Mouse (Mus musculus) Patski (cell line): ENCODE measurements at regions not wholly inside any gene's neighbourhood (a gene's known extent, or its start where the extent isn't known, plus 50 kb on each side); places are given as distances from the start of the nearest gene placed in this dataset.

Experiments used
- ATAC-seq: fragments of 100-300 bp; one replicate; pipeline ENCODE4 v1.8.0; 2021
- CTCF ChIA-PET: fragments of 350-600 bp; sonication (Branson Sonifier 250); formaldehyde crosslinking; loops from one replicate; lab custom pipeline; 2022; ENCODE audit warnings: inconsistent platforms; lab: Charles Lee
- POLR2A ChIA-PET: fragments of 350-600 bp; sonication (Branson Sonifier 250); formaldehyde crosslinking; loops from one replicate; lab custom pipeline; 2022; ENCODE audit warnings: antibody characterized with exemption, inconsistent platforms; lab: Charles Lee
- DNase-seq: peaks from one replicate; pipeline ENCODE4 v3.0.0-alpha.2; 2011; ENCODE audit warnings: low read depth, low spot score
- H3K27me3 ChIP-seq: fragments of 371-371 bp; one replicate; pipeline ENCODE4 v1.5.1; 2021
- CTCF ChIP-seq: fragments of 100-300 bp; IDR thresholded peaks from one replicate; pipeline ENCODE4 v1.5.1; 2021
- in situ Hi-C: fragments of 300-500 bp; cut with MboI; formaldehyde crosslinking; loops from 3 replicates; pipeline ENCODE4 v1.11.1; 2018; ENCODE audit warnings: low pct_unique_long_range_greater_than_20kb, mixed read lengths

- ChIA-PET CTCF (no interaction called here), POLR2A (no interaction called here)
- no peak for ATAC-seq
- in situ Hi-C loops, result no loop called here
- TF ChIP-seq CTCF, result no peak
- peaks cover 3% of the 10 kb centered on the region for H3K27me3 ChIP-seq
- DNase-seq, result no peak
Measured at GRCm38 (mm10) chr2:56460625-56461590, 662.9 kb downstream of the Nr4a2 start.

DNA sequence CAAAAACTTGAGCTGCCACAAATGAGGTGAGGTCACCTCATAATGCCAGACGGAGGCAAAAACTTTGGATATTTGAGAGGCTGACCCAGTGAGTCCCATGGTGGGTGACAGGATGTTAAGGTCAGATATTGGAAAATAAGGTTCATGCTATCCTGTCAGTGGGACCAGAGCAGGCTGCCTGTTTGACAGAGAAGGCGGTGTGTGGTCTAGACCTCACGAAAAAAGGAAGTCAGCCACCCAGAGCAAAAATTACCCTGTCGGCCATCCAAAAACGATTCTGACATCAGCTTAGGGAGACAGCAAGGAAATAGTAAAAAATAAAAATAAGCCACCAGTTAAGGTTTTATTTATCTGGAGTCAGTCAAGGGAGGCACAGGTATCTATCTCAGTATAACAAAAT lies 664.4 kb downstream of the Nr4a2 start:
- in situ Hi-C loops, result no loop called here
- ATAC-seq (no peak), DNase-seq (no peak)
- ChIA-PET POLR2A (no interaction called here), CTCF (no interaction called here)
- no peak for TF ChIP-seq CTCF
- H3K27me3 ChIP-seq, result peaks cover 15% of the 10 kb centered on the region

GRCm38 (mm10) chr2:56457594-56457993 lies 666.2 kb downstream of the Nr4a2 start:
- CTCF ChIA-PET, result no interaction called here
- TF ChIP-seq CTCF, result no peak
- in situ Hi-C loops, result no loop called here
- no peak for DNase-seq
- POLR2A ChIA-PET, result no interaction called here
- H3K27me3 ChIP-seq, result peaks cover 27% of the 10 kb centered on the region
- no peak for ATAC-seq

DNA sequence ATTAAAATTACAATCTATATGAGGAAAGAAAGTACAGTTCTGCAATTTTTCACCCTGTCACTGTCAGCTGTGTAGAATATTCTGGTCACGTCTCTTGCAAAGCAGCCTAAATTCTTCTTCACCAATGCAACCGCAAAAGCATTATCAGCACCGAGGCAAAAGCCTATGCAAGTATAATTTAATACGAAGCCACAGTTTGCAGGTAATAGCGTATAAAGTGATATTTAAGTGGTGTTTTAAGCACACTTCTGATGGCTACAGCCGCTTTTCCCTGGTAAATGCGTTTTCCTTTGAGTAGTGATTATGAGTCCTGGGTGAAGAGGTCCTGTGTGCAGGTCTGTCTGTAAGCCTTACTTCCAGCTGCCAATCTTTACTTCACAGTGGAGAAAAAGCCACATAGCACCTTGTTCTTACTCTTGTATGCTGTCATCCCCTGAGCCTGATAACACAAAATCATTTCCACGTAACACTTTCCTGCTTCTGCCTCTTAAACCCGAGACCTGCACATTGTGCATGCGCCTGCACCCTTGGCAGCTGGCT lies 667.9 kb downstream of the Nr4a2 start:
- peaks cover 27% of the 10 kb centered on the region for H3K27me3 ChIP-seq
- DNase-seq, result no peak
- POLR2A ChIA-PET, result interaction anchor here (0.5 kb wide), 1 partner anchor 1332 kb away, joined by 4 read pairs; no protein-coding TSS in a partner anchor
- ATAC-seq, result no peak
- in situ Hi-C loops, result no loop called here
- TF ChIP-seq CTCF, result no peak
- CTCF ChIA-PET, result no interaction called here

DNA sequence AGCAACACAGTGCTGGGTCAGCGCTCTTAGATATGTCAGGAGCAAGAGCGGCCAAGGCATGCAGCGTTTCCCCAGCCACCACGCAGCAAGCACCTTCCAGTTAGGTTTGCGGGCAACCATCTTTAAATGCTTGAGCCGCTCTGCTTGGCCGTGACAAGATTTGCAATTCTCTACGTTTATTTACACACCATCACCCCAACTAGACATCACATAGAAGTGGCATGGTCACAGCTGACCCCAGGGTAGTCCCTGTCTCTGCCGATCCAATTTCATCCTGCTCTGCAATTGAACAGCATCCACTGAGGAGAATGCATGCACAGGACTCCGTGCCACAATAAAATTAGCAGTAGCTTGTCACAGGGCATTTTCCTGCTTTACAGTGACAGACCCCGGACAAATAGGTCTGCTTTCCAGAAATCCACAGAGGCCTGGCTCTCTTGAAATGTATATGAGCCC lies 669.2 kb downstream of the Nr4a2 start:
- ChIA-PET CTCF (interaction anchor here (1.9 kb wide), 1 partner anchor 17 kb away, joined by 4 read pairs; no protein-coding TSS in a partner anchor), POLR2A (no interaction called here)
- in situ Hi-C loops, result no loop called here
- no peak for DNase-seq
- H3K27me3 ChIP-seq, result peaks cover 27% of the 10 kb centered on the region
- no peak for TF ChIP-seq CTCF
- ATAC-seq, result no peak

- DNase-seq (no peak), ATAC-seq (no peak)
- ChIA-PET CTCF (no interaction called here), POLR2A (no interaction called here)
- peaks cover 11% of the 10 kb centered on the region for H3K27me3 ChIP-seq
- no peak for TF ChIP-seq CTCF
- in situ Hi-C loops, result no loop called here
Measured at GRCm38 (mm10) chr2:56440916-56441315, 682.9 kb downstream of the Nr4a2 start.
